Comparison of ENCODE assay signal across 11 mouse cellular contexts in the genomic region with DNA sequence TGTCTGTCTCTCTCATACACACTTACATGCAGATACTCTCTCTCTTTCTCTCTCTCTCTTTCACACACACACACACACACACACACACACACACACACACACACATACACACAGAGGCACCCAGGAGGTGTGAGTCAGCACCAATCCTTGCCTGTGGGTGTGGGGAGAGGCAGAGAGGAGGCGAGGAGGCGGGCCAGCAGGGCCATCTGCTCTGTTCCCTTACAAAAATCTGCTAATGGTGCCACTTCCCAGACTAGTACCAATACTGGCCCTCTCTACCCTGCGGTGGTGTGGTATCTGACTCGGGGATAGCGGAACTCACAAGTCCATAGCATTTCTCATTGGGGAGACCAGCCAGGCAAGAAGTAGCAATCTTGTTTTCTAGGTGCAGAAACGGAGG. TPM values are rescaled to one million over a fixed set of nuclear protein-coding genes. Genes with fewer than 3 reads are reported as not detected.
DNase-seq lines count a peak whose midpoint lies in the region; ATAC-seq and TF ChIP-seq lines count a peak whose summit lies in the region.
"Had no signal": no experiment of that assay in that cellular context is flagged by ENCODE, and none has a peak within 500 bp of the region (broad histone marks: within the 10 kb centered on the region; RNA-seq: fewer than 3 reads in every experiment).

No protein-coding gene starts in this region.

- H3K27me3 ChIP-seq in forebrain, embryonic 14.5 days (replicated peaks; ENCODE audit: control insufficient read depth, insufficient read depth, low read length), result no peaks in the 10 kb centered on the region

- no peak overlapping the region for H3K4me3 ChIP-seq in forebrain, embryonic 14.5 days (ENCODE audit: low read depth, low read length)
- H3K4me3 ChIP-seq in olfactory bulb, adult 2 months (ENCODE audit: insufficient read depth, low read depth, low read length), result no peak overlapping the region
- H3K4me3 ChIP-seq: erythroblast, embryonic 14.5 days had no signal

- peak overlapping the region; percentile 99 for H3K27ac ChIP-seq in forebrain, embryonic 14.5 days (ENCODE audit: low read depth, low read length)
- H3K27ac ChIP-seq in olfactory bulb, adult 2 months (ENCODE audit: insufficient read depth, low read depth, low read length), result peak overlapping the region; percentile 89
- H3K27ac ChIP-seq: liver, embryonic 14.5 days had no signal

- H3K9ac ChIP-seq in forebrain, embryonic 14.5 days (ENCODE audit: low read length), result peak overlapping the region; percentile 40; the same call in 1 of the 2 replicates
- H3K9ac ChIP-seq: liver, embryonic 14.5 days had no signal

- H3K4me2 ChIP-seq in forebrain, embryonic 14.5 days (ENCODE audit: low read length), result peak overlapping the region; percentile 46; the same call in 1 of the 2 replicates

- TF ChIP-seq POLR2A in olfactory bulb, adult 2 months (IDR thresholded peaks at IDR 0.05; ENCODE audit: insufficient read depth, low read depth, low read length), result no peak

- H3K36me3 ChIP-seq in forebrain, embryonic 14.5 days (ENCODE audit: control insufficient read depth, insufficient read depth, low read length), result no peaks in the 10 kb centered on the region

- TF ChIP-seq CTCF in olfactory bulb, adult 2 months (IDR thresholded peaks at IDR 0.05; ENCODE audit: insufficient read depth, low read depth, low read length), result no peak

- peak; percentile 33 for DNase-seq in urinary bladder, postnatal 14 days (ENCODE audit: low spot score)
- DNase-seq in urinary bladder, adult 18-20 months (ENCODE audit: low spot score in 2 of 2), result no peak
- DNase-seq in forebrain, embryonic 14.5 days (ENCODE audit: low spot score), result peak; percentile 86
- DNase-seq in left cerebral cortex, adult 18-20 months (ENCODE audit: low spot score in 2 of 2), result peak; percentile 75 to 84
- no peak for DNase-seq in testis, postnatal 14 days (ENCODE audit: low spot score)
- no peak for DNase-seq in heart, adult 8-10 months (ENCODE audit: low spot score)
- DNase-seq in lung, postnatal 14 days, result no peak

- ATAC-seq in forebrain, embryonic 14.5 days, result peak; percentile 51

- peaks cover 62% of the 10 kb centered on the region for H3K4me1 ChIP-seq in forebrain, embryonic 14.5 days (ENCODE audit: control insufficient read depth, insufficient read depth, low read length)
- peaks cover 67% of the 10 kb centered on the region for H3K4me1 ChIP-seq in olfactory bulb, adult 2 months (ENCODE audit: control insufficient read depth, insufficient read depth, low read length)

- WGBS in forebrain, embryonic 14.5 days, result 34% methylated on average over 6 of the region's 6 CpGs
- WGBS in olfactory bulb, adult 2 months, result 37% methylated on average over 6 of the region's 6 CpGs

- H3K9me3 ChIP-seq in forebrain, embryonic 14.5 days (replicated peaks; ENCODE audit: control insufficient read depth, low read length), result no peaks in the 10 kb centered on the region

RNA-seq across cellular contexts. Expression of a gene that starts 7.2 kb away (rescaled TPM):
- 0.48 and 1.1 TPM in 2 replicates for polyA plus RNA-seq in forebrain, embryonic 14.5 days (2014; fragmentation: Nextera tagmentation; extraction: Ambion mirVana)
- 1 to 10 TPM in 1 of 2 experiments, under 1 TPM in 1; 0.67 to 1.2 TPM for total RNA-seq in left cerebral cortex, adult 18-20 months (2021)
- not detected in 2 replicates for polyA plus RNA-seq in olfactory bulb, adult 2 months (2012; ENCODE audit: insufficient read depth, insufficient read length, low replicate concordance, missing spikeins)
- under 1 TPM in 3 of 4 experiments, not detected in 1; 0.26 to 0.44 (median 0.30) TPM for total RNA-seq in heart, adult 8-10 months (2022)
- total RNA-seq: MEL had no signal
- polyA plus RNA-seq: erythroblast, embryonic 14.5 days; liver, embryonic 14.5 days had no signal

RNA-seq across cellular contexts. Expression of a gene that starts 47.8 kb away (rescaled TPM):
- polyA plus RNA-seq in forebrain, embryonic 14.5 days (2014; fragmentation: Nextera tagmentation; extraction: Ambion mirVana), result 9.9 and 11.1 TPM in 2 replicates
- total RNA-seq in left cerebral cortex, adult 18-20 months (2021), result 10 to 100 TPM in 1 of 2 experiments, 1 to 10 TPM in 1; 7.8 to 10.3 TPM
- not detected in 2 replicates for polyA plus RNA-seq in olfactory bulb, adult 2 months (2012; ENCODE audit: insufficient read depth, insufficient read length, low replicate concordance, missing spikeins)
- 1 to 10 TPM in 1 of 4 experiments, under 1 TPM in 3; 0.50 to 1.5 (median 0.67) TPM for total RNA-seq in heart, adult 8-10 months (2022)
- total RNA-seq: MEL had no signal
- polyA plus RNA-seq: erythroblast, embryonic 14.5 days had no signal

Comparison
In these comparisons a context has a peak if more than half of its experiments do, and no peak if none do; other contexts are left out.
1. DNase-seq: peak in urinary bladder, postnatal 14 days (single experiment), forebrain, embryonic 14.5 days (single experiment) and left cerebral cortex, adult 18-20 months (2 of 2); none in urinary bladder, adult 18-20 months (0 of 2), testis, postnatal 14 days (single experiment), heart, adult 8-10 months (single experiment) and lung, postnatal 14 days (single experiment).